Mouse (Mus musculus): ENCODE measurements around the gene Bmp15. TPM values are rescaled to one million over a fixed set of nuclear protein-coding genes. Genes with fewer than 3 reads are reported as not detected.

Bmp15 gene
- total RNA-seq (2023) = not detected

GRCm38 (mm10) chrX:6320621-6321020 lies at the start of gene Bmp15:
TSS of gene Bmp15 (minus strand) at chrX:6320721.

Other genes starting within 250 kb of the Bmp15 start
- gene AU022751, start 237.3 kb downstream of the Bmp15 start, total RNA-seq (2023) = not detected
- not detected for gene Nudt10, start 147.7 kb downstream of the Bmp15 start, total RNA-seq (2023)
- gene Shroom4, start 79.1 kb upstream of the Bmp15 start, total RNA-seq (2023) = not detected

All from B cell, adult 67 days (primary cell).